Mouse (Mus musculus) CH12F3 (cell line): ENCODE results near the gene Iars2.

Source experiments
- in situ Hi-C: fragments of 300-500 bp; cut with MboI; formaldehyde crosslinking; loops from 2 replicates; pipeline ENCODE4 v1.14.3; 2020; ENCODE audit warnings: low sequenced_read_pairs

Iars2 gene

GRCm38 (mm10) chr1:185328721-185329610 is at the start of gene Iars2:
Gene Iars2 (minus strand): TSS chr1:185329396.
- in situ Hi-C loops: no loop called here

GRCm38 (mm10) chr1:185377429-185377828 is 48.2 kb upstream of the Iars2 start:
- in situ Hi-C loops: no loop called here

- in situ Hi-C loops: no loop called here
These were observed 47.2 kb upstream of the Iars2 start for GRCm38 (mm10) chr1:185376390-185376789.

- in situ Hi-C loops: no loop called here
These were observed 40.8 kb upstream of the Iars2 start for GRCm38 (mm10) chr1:185369979-185370378.

- in situ Hi-C loops: no loop called here
These were observed 38.2 kb upstream of the Iars2 start for GRCm38 (mm10) chr1:185367383-185367782.

- in situ Hi-C loops: no loop called here
These were observed 35.0 kb upstream of the Iars2 start for GRCm38 (mm10) chr1:185364183-185364540.

GRCm38 (mm10) chr1:185363526-185364182 is 34.5 kb upstream of the Iars2 start:
- in situ Hi-C loops: no loop called here

GRCm38 (mm10) chr1:185362677-185363520 is 33.7 kb upstream of the Iars2 start, which contains the start of gene Eprs:
Gene Eprs (plus strand): TSS chr1:185363044.
- in situ Hi-C loops: no loop called here

- in situ Hi-C loops: no loop called here
These were observed 29.0 kb upstream of the Iars2 start for GRCm38 (mm10) chr1:185358211-185358610.

- in situ Hi-C loops: no loop called here
These were observed 27.1 kb upstream of the Iars2 start for GRCm38 (mm10) chr1:185356246-185356645.

- in situ Hi-C loops: no loop called here
These were observed 25.5 kb upstream of the Iars2 start for GRCm38 (mm10) chr1:185354731-185355130.

GRCm38 (mm10) chr1:185353351-185353750 is 24.2 kb upstream of the Iars2 start:
- in situ Hi-C loops: no loop called here

- in situ Hi-C loops: no loop called here
These were observed 23.0 kb upstream of the Iars2 start for GRCm38 (mm10) chr1:185352151-185352550.

GRCm38 (mm10) chr1:185350611-185351010 is 21.4 kb upstream of the Iars2 start:
- in situ Hi-C loops: no loop called here

GRCm38 (mm10) chr1:185349741-185350140 is 20.5 kb upstream of the Iars2 start:
- in situ Hi-C loops: no loop called here

GRCm38 (mm10) chr1:185346188-185346587 is 17.0 kb upstream of the Iars2 start:
- in situ Hi-C loops: no loop called here

- in situ Hi-C loops: no loop called here
These were observed 14.2 kb upstream of the Iars2 start for GRCm38 (mm10) chr1:185343422-185343821.

- in situ Hi-C loops: no loop called here
These were observed 13.2 kb upstream of the Iars2 start for GRCm38 (mm10) chr1:185342441-185342840.

GRCm38 (mm10) chr1:185336535-185336934 is 7.3 kb upstream of the Iars2 start:
- in situ Hi-C loops: no loop called here

- in situ Hi-C loops: no loop called here
These were observed 6.1 kb upstream of the Iars2 start for GRCm38 (mm10) chr1:185335231-185335765.

- in situ Hi-C loops: no loop called here
These were observed 4.9 kb upstream of the Iars2 start for GRCm38 (mm10) chr1:185334136-185334535.
